Mouse (Mus musculus) forebrain, postnatal 0 days (tissue): ENCODE results near the gene Tusc2. TPM values are rescaled to one million over a fixed set of nuclear protein-coding genes. Genes with fewer than 3 reads are reported as not detected.

Source experiments
- ATAC-seq: fragments of 200-750 bp; cut with Nextera tagmentation; 2 replicates; pipeline ENCODE4 v1.8.0; 2017; ENCODE audit warnings: mild to moderate bottlenecking, moderate library complexity
- DNase-seq: peaks from one replicate; pipeline ENCODE4 v3.0.0-alpha.2; 2015
- H3K27ac ChIP-seq: fragments of 300-500 bp; sonication (generic); 2 replicates; pipeline ENCODE4 v1.5.1; 2014; ENCODE audit warnings: low read depth, mild to moderate bottlenecking, antibody characterized with exemption, low read length, moderate library complexity, mixed read lengths
- H3K27me3 ChIP-seq: fragments of 300-500 bp; sonication (generic); 2 replicates; pipeline ENCODE4 v1.6.1; 2014; ENCODE audit warnings: mild to moderate bottlenecking, low read length, mixed read lengths; ENCODE audit not compliant: insufficient read depth
- H3K36me3 ChIP-seq: fragments of 300-500 bp; sonication (generic); 2 replicates; pipeline ENCODE4 v1.6.1; 2014; ENCODE audit warnings: mild to moderate bottlenecking, moderate library complexity; ENCODE audit not compliant: insufficient read depth
- H3K4me1 ChIP-seq: fragments of 300-500 bp; sonication (generic); 2 replicates; pipeline ENCODE4 v1.6.1; 2014; ENCODE audit warnings: antibody characterized with exemption; ENCODE audit not compliant: insufficient read depth
- H3K4me2 ChIP-seq: fragments of 300-500 bp; sonication (generic); 2 replicates; pipeline ENCODE4 v1.6.1; 2014; ENCODE audit warnings: low read depth, mild to moderate bottlenecking, moderate library complexity
- H3K4me3 ChIP-seq: fragments of 300-500 bp; sonication (generic); 2 replicates; pipeline ENCODE4 v1.5.1; 2014; ENCODE audit warnings: low read depth, low read length, mixed read lengths
- H3K9ac ChIP-seq: fragments of 300-500 bp; sonication (generic); 2 replicates; pipeline ENCODE4 v1.6.1; 2014; ENCODE audit warnings: mild to moderate bottlenecking
- H3K9me3 ChIP-seq: fragments of 300-500 bp; sonication (generic); 2 replicates; pipeline ENCODE4 v1.6.1; 2016; ENCODE audit warnings: low read length
- CTCF ChIP-seq: sonication (generic); IDR thresholded peaks from 2 replicates; pipeline ENCODE4 v1.5.1; 2016; ENCODE audit warnings: antibody characterized with exemption, control low read depth, low read depth
- WGBS: fragments of 180-500 bp; shearing (Covaris S2); extraction: QIAGEN DNeasy Blood & Tissue Kit; methylation state at CpG from one replicate; pipeline ENCODE4 v1.1.7; 2014; 5-methylcytosine and 5-hydroxymethylcytosine counted together
- polyA plus RNA-seq: library from polyadenylated mRNA; unstranded; fragments of >200 nt; fragmentation: Nextera tagmentation; extraction: Ambion mirVana; gene quantifications from 2 replicates; pipeline ENCODE4 v1.2.1, GENCODE M21; 2015
- total RNA-seq: library from RNA; depleted of rRNA; stranded (reverse); fragments of >200 nt; gene quantifications from 2 replicates; pipeline ENCODE4 v1.2.3, GENCODE M21; 2014

The Tusc2 gene
- total and polyA plus RNA-seq, 2 experiments from 2014 or later = 109 to 128 TPM

DNA sequence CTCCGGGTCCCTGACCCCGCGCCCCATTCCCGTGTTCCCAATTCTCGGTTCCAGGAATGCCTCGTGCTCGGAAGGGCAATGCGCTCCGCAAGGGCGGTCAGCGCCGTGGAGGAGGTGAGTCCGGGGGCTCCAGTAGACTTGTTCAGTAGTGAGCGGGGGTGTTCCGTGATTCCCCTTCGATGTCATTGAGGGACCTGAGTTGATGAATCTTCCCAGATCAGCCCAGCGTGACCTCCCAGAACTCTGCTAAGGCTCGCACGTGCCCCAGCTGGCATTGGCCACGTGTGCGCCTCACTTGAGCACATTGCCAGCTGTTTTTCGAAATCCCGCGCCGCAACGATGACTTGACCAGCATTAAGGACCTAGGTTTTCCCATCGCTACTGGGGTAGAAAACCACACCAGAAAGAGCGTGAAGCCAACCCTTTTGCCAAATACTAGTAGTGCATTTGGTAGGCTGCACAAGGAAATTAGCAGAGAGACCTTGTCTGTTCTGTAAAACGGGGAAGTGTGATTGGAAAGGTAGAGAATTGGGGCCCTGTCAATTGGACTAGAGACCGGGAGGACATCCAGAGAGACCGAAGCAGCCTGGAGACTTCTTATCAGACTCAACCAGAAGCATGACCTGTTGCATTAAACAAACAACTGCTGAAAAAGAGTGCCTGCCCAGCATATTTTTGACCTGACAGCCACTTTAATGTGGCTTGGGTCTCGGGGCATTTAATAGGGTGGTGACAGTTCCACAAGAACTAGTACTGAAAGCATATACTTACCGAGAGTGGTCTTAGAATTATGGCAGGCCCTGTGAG, 25.0 kb downstream of the Tusc2 start:
- TF ChIP-seq CTCF = no peak

DNA sequence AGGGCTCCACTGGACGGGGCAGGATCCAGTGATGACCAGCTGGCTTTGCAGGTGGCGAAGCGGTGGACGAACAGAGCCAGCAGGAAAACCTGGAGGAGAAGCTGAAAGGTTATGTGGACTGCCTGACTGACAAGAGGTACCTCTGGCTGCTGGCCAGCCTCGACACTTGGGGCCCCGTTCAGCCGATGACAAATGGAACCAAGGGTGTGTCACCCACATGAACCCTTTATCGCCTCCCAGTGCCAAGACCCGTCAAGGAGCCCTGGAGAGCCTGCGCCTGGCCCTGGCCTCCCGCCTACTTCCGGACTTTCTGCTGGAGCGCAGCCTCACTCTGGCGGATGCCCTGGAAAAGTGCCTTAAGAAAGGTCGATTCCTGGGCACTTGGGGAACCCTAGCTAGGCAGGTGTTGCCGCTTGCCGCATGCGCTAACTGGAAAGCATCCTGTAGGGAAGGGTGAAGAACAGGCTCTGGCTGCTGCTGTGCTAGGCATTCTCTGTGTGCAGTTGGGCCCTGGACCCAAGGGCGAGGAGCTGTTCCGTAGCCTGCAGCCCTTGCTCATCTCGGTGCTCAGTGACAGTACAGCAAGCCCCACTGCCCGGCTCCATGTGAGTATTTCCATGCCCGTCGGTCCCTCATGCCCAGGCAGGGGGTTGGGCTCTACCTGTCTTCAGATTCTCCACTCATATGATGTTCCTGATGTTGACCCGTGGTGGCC, 27.2 kb downstream of the Tusc2 start:
- Histone ChIP-seq H3K27ac (no peak overlapping the region), H3K4me3 (no peak overlapping the region), H3K36me3 (peaks cover 42% of the 10 kb centered on the region), H3K9ac (no peak overlapping the region), H3K4me2 (no peak overlapping the region), H3K9me3 (no peaks in the 10 kb centered on the region), H3K27me3 (no peaks in the 10 kb centered on the region), H3K4me1 (peaks cover 6% of the 10 kb centered on the region; the same call in 1 of the 2 replicates)
- no peak for ATAC-seq
- no peak for TF ChIP-seq CTCF
- no peak for DNase-seq
- 88% methylated on average over 25 of the region's 25 CpGs for WGBS

More for the DNA sequence above, 25.0 kb downstream of the Tusc2 start:
- Histone ChIP-seq H3K4me2 (peak overlapping the region; percentile 74), H3K27ac (no peak overlapping the region), H3K4me1 (peaks cover 6% of the 10 kb centered on the region; the same call in 1 of the 2 replicates), H3K27me3 (no peaks in the 10 kb centered on the region), H3K9ac (peak overlapping the region; percentile 52), H3K4me3 (peak overlapping the region; percentile 70), H3K9me3 (no peaks in the 10 kb centered on the region), H3K36me3 (peaks cover 30% of the 10 kb centered on the region)
- DNase-seq (no peak), ATAC-seq (peak; percentile 19)
- 7% methylated on average over 33 of the region's 33 CpGs for WGBS

DNA sequence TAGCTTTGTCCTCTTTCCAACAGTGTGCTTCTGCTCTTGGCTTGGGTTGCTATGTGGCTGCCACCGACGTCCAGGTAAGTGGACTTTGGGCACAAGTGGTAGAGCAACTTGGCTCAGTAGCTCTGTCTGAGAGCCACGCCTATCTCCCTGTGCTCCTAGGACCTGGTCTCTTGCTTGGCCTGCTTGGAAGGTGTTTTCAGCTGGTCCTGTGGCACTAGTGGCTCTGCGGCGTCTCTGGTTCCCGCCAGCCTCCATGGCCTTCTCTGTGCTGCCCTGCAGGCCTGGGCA, 27.7 kb downstream of the Tusc2 start:
- H3K27ac ChIP-seq = no peak overlapping the region
- DNase-seq (no peak), ATAC-seq (no peak)
- H3K9ac ChIP-seq = no peak overlapping the region
- H3K36me3 ChIP-seq = peaks cover 42% of the 10 kb centered on the region
- H3K9me3 ChIP-seq = no peaks in the 10 kb centered on the region
- WGBS = 98% methylated on average over 6 of the region's 6 CpGs
- TF ChIP-seq CTCF = no peak
- no peaks in the 10 kb centered on the region for H3K27me3 ChIP-seq
- no peak overlapping the region for H3K4me2 ChIP-seq
- H3K4me1 ChIP-seq = peaks cover 6% of the 10 kb centered on the region; the same call in 1 of the 2 replicates
- H3K4me3 ChIP-seq = no peak overlapping the region

DNA sequence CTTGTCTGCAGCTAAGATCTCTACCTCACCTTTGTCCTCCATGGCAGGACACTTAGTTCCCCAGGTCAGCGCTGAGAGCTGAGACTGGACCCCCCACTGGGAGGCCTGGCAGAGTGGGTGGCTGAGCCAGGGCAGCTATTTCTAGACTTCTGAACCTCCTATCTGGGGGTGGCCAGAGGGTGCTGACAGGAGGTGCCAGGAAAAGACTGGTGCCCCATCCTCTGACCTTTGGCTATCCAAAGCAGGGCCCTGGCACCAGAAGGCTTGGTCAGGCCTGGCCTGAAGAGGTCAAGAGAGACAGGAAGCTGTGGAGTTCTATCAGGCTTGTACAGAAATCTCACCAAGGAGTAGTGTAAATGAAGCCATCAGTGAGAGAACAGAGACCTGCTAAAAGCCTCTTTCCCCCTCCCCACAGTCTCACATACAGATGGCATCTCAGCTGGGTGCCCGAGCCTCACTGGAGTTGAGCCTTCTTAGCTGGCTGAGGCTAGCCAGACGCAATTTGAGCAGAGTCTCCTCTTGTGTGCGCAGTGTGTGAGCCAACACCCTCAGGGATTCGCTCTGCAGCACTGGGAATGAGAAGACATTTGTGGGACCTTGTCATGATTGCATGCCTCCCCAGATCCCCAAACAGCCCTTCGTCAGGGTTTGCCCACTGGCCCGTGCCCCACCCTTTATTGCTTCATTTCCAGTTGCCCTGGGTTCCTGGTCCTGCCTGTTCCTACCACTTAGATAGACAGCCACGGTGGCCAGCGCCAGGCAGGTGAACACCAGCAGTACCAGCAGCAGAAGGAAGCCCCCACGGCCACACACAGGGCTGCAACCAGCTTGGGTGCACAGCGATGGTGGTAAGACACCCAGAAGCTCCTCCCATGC, 30.3 kb downstream of the Tusc2 start:
- H3K27ac ChIP-seq = no peak overlapping the region
- peaks cover 2% of the 10 kb centered on the region; the same call in 1 of the 2 replicates for H3K4me1 ChIP-seq
- H3K9me3 ChIP-seq = no peaks in the 10 kb centered on the region
- 78% methylated on average over 11 of the region's 11 CpGs for WGBS
- ATAC-seq (peak; percentile 64), DNase-seq (peak; percentile 31)
- no peak overlapping the region for H3K9ac ChIP-seq
- no peak overlapping the region for H3K4me3 ChIP-seq
- peaks cover 42% of the 10 kb centered on the region for H3K36me3 ChIP-seq
- no peak overlapping the region for H3K4me2 ChIP-seq
- TF ChIP-seq CTCF = no peak
- H3K27me3 ChIP-seq = no peaks in the 10 kb centered on the region

DNA sequence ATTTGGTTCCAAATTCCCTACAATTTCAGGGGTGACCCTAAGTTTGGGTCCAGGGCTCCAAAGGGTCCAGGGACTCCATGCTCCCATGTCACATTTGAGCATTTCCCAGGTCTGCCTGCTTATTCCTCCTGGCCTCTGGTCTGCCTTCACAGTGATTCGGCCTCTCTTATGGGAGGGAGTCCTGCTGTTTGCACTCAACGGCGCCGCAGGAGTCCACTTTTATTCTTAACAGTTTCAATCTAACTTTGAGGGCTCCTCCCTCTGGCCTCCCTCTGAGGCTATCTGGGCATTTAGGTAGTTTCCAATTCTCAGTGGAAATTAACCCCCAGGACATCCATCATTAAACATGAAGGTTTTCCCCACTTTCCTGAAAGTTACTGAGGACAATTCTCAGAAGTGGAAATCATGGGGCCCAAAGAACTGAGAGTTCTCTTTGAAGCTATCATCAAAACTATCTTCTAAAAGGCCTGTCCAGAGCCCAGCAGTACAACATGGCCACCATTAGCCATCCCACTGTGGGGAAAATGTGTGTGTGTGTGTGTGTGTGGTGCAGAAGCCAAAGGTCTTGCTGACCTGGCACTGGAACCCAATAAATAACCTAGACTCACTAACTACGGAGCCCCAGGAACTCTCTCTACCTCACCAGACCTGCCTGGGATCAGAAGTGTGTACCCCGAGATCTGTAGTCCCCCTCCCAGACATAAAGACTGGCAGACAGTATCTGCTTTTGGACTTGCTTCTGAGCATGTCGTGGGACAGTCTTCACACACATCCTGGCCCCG, 31.4 kb downstream of the Tusc2 start:
- Histone ChIP-seq H3K9ac (no peak overlapping the region), H3K9me3 (no peaks in the 10 kb centered on the region), H3K4me2 (no peak overlapping the region), H3K4me1 (no peaks in the 10 kb centered on the region), H3K27ac (no peak overlapping the region), H3K36me3 (peaks cover 42% of the 10 kb centered on the region), H3K4me3 (no peak overlapping the region), H3K27me3 (no peaks in the 10 kb centered on the region)
- no peak for DNase-seq
- ATAC-seq = no peak
- WGBS = 74% methylated on average over 8 of the region's 8 CpGs
- no peak for TF ChIP-seq CTCF
